Mouse (Mus musculus) layer of hippocampus, postnatal 14 days (tissue): ENCODE measurements around the gene Mapkap1. TPM values are rescaled to one million over a fixed set of nuclear protein-coding genes. Genes with fewer than 3 reads are reported as not detected.
A peak's percentile ranks its signal among the peaks of the same experiment; 100 is the strongest.
"Not testable (repeated sequence)": the region's sequence is repeated elsewhere in the genome, so short reads cannot be mapped to it uniquely, and the experiment has no call there.

ENCODE experiments used
- DNase-seq, 2 experiments: peaks; one replicate each; pipeline ENCODE4 v3.0.0; 2021 to 2022; ENCODE audit warnings: low spot score in 2 of 2, mixed read lengths in 1 of 2
- total RNA-seq, 2 experiments: library from RNA; stranded (reverse); gene quantifications; 2 replicates each; pipeline ENCODE4 v1.2.3; 2021

The Mapkap1 gene
- total RNA-seq, 2 experiments from 2014 or later = 65.2 to 76.9 TPM

DNA sequence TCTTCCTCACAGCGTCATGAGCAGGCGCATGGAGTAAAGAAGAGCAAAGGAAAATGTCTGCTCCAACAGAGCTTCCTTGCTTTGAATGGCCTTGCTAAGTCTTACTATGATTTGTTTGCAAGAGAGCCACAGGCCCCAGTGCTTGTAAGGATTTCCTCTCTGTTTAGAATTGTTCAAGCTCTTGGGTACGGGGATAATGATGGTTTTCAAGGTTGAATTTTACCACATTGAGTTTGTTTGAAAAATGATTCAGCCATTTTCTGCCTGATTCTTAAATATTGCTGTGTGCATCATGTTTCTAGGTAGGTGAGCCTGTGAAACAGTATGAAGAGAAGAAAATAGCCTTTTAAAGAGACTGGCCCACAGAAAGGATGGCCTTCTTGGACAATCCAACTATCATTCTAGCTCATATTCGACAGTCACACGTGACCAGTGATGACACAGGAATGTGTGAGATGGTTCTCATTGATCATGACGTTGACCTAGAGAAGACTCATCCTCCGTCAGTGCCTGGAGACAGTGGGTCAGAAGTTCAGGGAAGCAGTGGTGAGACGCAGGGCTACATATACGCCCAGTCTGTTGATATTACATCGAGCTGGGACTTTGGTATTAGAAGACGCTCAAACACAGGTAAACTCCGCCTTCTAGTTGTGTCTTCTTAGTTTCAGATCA is 25.3 kb downstream of the Mapkap1 start:
- DNase-seq = no peak

DNA sequence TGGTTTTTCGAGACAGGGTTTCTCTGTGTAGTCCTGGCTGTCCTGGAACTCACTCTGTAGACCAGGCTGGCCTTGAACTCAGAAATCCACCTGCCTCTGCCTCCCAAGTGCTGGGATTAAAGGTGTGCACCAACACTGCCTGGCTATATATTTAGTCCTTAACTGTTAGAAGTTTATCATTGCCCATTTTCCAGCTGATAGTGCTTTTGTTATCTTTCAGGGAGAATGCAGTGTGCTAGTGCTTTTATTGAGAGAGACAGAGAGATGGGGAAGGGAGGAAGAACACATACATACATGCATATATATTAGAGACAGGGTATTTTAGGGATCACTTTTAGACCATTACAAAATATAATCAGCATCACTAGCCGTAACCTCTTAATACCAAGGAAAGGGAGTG is 26.3 kb downstream of the Mapkap1 start:
- DNase-seq = not testable (repeated sequence)

DNA sequence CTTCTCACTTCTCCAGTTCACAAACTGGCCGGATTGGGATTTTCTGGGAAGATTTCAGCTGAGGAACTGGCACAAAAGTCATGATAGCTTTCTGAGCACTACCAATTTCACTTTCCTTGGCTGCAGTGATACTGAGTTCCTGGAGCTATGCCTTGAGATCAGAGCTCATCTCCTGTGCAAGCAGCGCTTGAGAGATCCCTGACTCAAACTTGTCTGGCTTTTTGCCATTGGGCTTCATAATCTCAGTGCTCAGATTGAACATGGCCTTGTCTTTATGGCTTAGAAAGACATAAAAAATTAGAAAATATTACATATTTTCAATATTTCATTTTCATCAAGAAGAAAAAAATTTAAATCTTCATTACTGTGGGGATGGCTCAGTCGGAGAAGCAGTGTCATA is 29.8 kb downstream of the Mapkap1 start:
- no peak for DNase-seq

DNA sequence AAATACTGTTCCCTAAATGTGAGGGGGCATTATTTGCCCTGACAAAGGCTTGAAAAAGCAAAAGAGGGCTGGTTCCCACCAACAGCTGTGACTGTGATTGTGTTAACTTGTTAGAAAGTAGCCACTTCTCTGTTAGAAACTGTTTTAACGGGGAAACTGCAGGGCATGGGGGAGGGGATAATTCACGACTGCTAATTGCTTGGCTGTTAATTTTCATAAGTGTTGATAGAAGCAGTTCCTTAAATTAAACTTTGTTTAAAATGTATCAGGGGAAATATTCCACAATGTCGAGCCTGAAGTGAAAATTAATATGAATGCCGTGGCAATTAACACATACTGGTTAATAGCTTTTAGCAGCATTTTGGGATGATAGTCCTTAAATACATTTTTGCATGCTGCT is 42.2 kb downstream of the Mapkap1 start:
- DNase-seq = no peak

DNA sequence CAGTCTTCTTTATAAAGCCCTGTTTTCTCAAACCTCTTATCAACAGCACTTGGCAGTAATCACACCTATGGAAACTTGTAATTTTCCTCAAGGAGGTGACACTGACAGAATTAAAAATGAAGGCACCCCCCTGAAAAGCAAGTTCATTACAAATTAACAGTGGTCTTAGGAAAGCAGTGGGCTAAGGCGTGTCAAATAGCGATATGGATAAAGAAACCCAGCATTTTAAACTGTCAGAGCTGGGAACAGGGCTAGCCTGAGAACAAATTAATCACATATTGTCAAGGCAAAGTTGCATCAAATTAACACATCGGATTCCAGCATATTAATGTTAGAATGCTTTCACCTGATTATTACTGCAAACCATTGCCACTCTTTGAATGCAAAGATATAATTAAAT is 55.9 kb downstream of the Mapkap1 start:
- no peak for DNase-seq

DNA sequence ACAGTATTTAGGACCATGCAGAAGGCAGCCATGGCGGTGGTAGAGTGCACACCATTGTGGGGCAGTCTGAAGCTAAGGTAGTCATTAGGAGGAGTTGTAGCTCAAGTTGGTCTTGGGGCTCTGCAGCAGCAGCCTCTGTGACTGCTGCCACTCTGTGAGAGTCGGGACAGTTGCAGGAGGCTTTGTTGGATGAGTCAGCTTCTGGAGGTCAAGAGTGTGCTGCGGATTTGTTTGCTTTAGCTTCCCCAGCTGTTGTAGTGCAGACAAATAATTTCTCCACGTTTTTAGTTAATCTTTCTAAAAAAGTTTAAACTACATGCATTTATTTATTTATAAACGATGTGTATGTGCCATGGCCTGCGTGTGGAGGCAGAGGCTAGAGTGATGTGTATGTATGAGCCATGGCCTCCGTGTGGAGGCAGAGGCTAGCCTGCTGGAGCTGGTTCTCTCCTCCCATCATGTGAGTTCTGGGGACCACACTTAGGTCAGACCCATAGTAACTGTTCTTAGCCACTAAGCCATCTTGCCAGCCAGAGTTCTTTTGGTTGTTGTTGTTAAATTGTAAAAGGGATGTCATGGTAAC is 62.1 kb downstream of the Mapkap1 start:
- no peak for DNase-seq

DNA sequence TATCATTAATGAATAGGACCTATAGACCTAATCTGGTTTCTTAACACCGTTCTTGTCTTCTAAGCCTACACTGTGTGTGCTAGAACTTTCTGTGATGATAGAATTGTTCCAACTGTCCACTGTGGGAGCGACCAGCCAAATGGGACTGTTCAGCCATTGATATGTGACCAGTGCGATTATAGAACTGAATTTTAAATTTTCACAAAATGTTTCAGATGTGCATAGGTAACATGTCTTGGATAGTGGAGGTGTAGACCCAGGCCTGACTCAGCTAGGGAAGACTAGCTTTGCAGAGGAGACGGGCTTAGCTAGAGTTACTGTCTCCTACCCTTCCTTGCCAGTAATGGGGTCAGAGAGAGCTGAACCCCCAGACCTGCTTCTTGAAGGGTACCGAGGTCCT is 62.8 kb downstream of the Mapkap1 start:
- DNase-seq = no peak

DNA sequence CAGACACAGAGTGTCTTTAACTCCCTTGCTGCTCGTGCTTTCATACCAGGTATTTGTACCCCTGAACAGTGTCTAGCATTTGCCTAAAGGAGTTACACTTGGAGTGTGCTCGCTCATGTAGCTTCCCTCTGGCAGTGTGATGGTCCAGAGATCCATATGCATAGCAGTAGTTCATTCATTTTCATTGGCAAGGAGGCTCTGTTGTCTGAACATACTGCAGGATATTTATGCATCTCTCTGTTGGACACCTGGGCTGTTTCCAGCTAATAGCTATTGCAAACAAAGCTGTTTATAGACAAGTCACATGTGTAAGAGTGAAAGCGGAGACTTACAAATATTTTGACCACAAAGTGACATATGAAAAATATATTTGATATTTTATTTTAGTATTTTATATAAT is 67.2 kb downstream of the Mapkap1 start:
- DNase-seq = no peak

DNA sequence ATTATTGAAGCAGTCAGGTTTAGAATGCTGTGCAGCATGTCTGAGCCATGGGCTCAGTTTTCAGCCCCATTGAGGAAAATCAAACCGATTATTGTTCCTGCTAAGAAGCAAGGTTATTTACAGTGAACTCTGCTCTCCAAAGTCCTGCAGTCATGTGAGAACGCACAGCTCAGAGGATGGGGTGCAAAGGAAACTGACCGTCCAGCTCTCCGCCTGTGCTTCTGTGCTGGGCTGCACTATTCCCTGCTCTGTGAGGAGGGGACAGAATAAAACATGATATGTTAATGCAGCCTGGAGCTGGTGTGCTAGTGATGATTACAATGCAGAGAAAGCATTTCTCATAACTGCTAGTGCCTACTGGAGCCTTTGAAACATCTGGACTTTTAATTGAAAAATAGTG is 74.8 kb downstream of the Mapkap1 start:
- no peak for DNase-seq

DNA sequence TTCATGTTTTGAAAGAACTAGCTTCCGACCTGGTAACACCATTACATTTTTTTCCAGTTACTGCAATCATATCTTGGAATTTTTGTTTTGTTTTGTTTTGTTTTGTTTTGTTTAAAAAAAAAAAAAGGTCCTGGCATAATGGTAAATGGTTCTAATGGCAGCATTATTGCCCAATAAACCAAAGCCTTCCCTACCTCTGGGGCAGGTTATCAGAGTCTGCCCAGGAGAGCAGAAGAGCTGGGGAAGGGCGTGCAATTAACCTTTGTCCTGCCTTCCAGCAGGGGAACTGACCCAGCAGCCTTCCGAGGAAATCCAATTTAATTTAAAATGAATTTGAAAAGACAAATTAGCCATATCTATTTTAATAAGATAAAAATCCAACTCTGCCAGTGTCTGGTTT is 75.5 kb downstream of the Mapkap1 start:
- DNase-seq = no peak

DNA sequence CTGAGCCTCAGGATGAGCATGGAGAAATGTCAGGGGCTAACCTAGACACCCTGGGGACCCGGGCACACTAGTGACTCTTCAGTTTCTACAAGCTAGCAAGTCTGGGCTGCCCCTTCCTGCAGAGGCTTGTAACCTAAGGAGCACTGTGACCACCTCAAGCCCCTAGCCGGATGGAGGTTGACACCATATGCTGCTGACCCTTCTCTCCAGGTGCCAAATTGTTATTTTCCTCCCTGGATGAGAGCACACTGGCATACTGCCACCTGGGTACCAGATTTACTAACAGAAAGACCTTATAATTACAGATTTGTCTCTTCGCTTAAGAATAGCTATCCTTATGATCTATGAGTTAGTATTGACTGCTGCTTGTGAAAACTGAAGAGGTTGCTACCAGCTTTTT is 76.0 kb downstream of the Mapkap1 start:
- no peak for DNase-seq

DNA sequence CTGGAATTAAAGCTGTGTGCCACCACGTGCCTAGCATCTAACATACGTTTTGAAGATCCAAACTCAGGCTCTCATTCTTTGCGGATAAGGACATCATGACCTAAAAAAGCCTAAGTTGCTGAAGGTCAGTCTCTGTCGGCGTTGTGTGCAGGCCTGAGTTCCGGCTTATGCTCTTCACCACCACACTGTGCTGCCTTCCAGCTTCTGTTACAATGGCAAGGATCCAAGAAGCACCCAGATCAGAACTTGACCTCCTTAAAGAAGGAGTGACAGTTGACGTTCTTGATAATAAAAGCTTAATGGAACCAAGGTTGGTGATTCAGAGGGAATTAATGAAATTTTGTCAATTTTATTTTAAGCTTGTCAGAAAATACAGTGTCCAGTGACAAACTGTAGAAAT is 80.7 kb downstream of the Mapkap1 start:
- no peak for DNase-seq

DNA sequence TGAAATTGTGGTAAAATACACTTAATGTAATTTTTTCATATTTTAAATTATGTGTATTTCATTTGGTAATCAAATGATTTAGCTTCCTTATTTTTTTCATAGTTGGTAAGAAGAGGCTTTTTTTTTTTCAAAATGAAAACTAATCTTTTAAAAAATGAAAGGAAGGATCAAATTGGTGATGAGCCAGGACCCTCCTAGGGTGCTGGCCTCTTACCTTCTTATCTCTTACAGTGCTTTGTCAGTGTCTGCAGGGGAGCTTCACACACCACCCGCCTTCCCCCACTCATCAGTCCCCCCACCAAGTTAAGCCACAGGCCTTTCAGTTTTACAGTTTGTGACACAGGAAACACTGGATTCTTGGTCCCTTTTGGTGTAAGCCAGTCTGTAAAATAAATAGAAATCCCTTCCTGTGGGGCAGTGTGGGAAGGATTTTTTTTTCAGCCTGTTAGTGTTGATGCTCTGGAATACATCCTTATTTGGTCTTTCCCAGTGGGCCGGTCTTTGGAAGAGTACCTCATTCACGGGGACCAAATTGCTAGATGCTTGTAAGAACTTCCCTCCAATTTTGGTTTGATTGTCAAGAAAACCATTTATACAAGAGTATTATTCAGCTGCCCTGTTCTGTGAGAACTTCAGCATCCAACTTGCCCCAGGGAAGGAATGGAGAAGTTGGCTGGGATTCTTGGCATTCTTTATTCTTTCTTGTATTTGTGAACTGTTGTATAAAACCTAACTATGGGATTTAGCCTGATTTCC is 97.6 kb downstream of the Mapkap1 start:
- DNase-seq = no peak

DNA sequence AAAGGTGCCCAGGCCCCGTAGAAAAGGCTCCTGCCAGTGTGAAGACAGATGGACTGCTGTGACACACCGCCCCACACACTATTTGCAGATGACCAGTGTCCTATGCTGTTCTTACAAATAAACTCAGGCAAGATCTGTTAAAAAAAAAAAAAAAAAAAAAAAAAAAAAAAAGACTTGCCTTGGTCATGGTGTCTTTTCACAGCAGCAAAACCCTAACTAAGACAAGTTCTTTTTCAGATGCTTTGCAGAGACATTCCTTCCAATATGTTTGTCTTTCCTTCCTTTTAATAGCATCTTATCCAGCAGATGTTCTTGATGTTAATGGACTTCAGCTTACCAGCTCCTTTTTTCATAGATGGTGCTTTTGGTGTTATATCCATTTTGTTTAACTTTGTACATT is 99.6 kb downstream of the Mapkap1 start:
- not testable (repeated sequence) for DNase-seq

DNA sequence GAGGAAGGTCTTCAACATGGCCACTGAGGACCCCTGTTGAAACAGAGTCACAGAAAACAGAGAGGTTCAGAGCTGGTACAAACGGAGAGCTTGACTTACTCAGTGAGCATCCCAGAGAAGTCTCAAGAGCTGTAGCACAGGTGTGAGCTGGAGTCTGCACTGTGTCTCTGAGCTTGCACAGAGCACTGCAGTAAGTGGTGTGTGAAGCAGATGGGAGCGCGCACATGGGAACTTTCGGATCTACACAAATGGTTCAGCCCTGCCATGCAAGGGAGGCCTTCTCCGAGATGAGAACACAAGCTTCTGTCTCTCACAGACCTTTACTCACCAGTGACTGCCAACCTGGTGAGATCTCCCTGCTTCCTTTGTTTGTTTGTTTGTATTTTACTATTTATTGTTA is 103.3 kb downstream of the Mapkap1 start:
- peak in 1 of 2 experiments; percentile 32 for DNase-seq

DNA sequence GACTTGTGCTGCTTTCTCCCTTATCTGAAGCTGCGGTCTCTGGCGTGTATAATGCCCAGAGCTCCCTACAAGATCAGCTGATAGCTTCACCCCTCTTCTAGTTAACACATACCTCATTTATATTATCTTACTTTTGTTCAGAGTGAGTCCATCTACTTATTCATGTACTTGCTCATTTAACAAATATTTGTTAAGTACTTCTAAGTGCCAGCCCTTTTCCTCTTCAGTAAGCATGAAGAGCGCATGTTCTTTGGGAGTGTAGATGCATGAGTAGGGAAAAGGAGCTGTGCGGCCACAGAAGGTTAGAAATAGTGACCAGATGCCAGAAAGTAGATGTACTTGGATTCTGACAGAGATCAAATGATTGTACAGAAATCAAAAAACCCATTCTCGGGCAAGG is 108.7 kb downstream of the Mapkap1 start:
- DNase-seq = no peak

DNA sequence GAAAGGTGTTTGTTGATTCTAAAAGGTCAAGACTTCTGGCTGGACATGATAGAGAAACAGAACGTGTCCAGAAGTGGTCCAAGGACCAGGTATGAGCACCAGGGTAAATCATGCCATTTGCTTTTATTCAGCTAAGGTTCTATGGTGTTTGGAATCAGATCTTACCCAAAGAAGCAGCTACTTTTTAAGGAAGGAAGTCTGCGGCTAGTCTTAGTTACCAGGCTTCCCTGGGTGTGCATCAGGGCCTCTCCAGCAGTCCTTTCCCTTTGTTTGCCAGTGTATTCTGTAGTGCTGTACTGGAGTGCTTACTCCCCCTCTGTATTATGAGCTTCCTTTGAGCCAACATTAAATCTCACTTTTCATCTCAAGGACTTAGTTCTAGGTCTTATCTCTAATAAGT is 111.5 kb downstream of the Mapkap1 start:
- no peak for DNase-seq

DNA sequence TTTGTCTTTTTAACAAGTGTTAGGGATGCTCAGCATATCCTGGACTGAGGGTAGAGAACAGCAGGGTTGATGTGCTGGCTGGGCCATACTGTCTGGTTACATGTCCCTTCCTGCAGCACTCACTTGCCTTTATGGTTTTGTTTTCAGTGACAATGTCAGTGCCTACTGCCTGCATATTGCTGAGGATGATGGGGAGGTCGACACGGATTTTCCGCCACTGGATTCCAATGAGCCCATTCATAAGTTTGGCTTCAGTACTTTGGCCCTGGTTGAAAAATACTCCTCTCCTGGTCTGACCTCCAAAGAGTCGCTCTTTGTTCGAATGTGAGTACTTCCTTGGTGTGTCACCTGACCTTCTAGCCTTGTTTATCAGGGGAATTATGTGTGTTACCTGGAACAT is 112.0 kb downstream of the Mapkap1 start:
- DNase-seq = no peak

DNA sequence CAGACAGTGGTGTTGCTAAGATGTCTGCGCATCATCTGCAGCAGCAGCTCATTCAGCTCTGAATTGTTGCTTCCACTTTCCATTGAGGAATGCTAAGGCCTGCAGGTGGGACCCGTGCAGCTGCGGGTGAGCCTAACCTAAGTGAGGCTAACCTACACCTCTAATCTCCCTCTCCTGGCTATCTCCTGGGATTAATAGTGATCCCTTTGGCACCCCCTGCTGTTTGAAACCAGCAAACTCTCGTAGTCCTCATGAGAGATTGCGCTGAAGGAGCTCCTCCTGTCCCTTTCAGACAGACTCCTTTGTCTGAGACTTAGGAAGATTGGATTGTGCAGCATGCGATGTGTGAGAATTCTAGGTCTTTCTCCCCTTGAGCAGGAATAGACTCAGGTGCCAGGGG is 113.0 kb downstream of the Mapkap1 start:
- peak in 1 of 2 experiments; percentile 55 for DNase-seq

DNA sequence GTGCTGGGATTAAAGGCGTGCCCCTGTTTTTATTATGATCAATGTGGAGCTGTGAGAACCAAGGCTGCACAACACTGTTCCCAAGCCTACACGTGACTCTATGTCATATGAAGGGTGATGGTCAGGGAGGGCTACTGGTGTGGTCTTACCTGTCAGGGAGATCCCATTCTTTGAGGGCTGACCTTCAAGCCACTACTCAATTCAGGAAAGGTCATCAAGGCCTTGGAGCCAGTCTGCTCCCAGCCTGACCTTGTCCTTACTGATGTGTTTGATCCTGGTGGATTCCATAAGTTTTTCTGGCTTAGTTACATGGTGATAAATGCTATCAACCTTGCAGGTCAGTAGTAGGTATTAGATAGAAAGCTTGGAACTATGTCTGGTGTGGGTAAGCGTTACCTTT is 114.8 kb downstream of the Mapkap1 start:
- DNase-seq = no peak

DNA sequence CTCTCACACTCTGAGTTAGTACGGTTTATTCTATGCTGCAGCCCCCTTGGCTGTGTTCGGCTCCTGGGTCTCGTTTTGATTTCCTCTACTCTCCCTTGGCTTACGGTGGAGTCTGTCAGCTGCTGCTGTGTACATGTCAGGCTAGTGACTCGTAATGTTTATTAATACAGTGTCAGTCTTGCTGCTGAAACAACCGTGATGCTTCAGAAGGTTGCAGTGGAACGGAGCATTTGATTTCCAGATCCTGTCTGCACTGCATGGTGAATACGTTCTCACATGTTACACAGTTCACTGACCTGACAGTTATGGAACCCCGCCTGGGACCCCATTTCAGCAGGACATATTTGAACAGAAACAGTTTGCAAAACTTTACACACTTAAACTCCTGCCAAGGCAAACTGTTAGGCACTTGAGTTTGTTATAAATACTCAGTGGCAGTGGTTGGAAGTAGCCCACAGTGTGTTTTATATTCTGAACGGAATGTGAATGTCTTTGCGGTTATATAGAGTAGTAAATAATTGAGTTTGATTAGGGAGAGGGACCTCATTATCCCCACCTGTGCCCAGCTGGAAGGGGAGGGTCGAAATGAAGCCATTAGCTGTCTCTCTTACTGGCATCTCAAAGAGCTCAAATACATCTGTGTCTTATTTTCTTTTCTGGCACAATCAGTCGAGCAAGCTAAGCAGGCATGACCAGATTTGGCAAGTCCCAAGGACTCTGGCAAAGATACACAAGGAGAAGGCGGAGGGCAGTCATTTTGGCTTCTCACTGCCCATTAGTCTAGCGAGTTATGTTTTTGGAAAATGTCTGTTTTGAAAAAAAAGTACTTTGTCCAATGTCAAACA is 120.2 kb downstream of the Mapkap1 start:
- DNase-seq = peak in 1 of 2 experiments; percentile 19

DNA sequence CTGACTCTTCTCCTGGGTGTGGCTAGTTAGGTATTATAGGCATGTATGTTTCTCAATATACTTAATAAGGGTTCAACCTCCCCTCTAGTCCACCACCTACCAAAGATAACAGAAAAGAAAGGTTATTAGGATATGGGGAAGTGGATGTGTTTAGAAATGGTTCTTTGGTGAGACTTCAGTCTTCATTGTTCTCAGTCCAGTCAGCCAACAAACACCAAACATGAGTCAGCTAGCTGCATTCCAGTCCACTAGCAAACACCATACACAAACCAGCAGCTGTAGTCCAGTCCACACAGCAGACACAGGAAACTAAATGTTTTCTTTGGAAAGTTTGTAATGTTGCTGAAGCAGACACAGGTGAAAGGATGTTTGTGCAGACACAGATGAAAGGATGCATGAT is 121.9 kb downstream of the Mapkap1 start:
- DNase-seq = no peak
